Mouse (Mus musculus) gastrocnemius, adult 2 months (tissue): Measurements from ENCODE around the gene Slc4a8. TPM values are rescaled to one million over a fixed set of nuclear protein-coding genes. Genes with fewer than 3 reads are reported as not detected.
"Not testable (repeated sequence)": the region's sequence is repeated elsewhere in the genome, so short reads cannot be mapped to it uniquely, and the experiment has no call there.

Experiments
- DNase-seq: peaks from one replicate; pipeline ENCODE4 v3.0.0; 2022
- H3K27ac ChIP-seq: fragments of 200-600 bp; 2 replicates; pipeline ENCODE4 v1.8.1; 2022; ENCODE audit warnings: mild to moderate bottlenecking
- H3K4me3 ChIP-seq: fragments of 200-600 bp; 2 replicates; pipeline ENCODE4 v1.8.1; 2022; ENCODE audit warnings: mild to moderate bottlenecking, moderate library complexity
- CTCF ChIP-seq: fragments of 200-600 bp; IDR thresholded peaks from 2 replicates; pipeline ENCODE4 v1.8.1; 2022; ENCODE audit warnings: antibody characterized with exemption, mild to moderate bottlenecking, moderate library complexity
- intact Hi-C: fragments of 180-260 bp; cut with DNase I; formaldehyde crosslinking; loops from one replicate; pipeline ENCODE4 v1.15.1; 2025
- total RNA-seq, 2 experiments: library from RNA; stranded (reverse); gene quantifications; 2 replicates each; pipeline ENCODE4 v1.2.3; 2021

The Slc4a8 gene
- total RNA-seq, 2 experiments from 2014 or later: 1.5 to 1.9 TPM

DNA sequence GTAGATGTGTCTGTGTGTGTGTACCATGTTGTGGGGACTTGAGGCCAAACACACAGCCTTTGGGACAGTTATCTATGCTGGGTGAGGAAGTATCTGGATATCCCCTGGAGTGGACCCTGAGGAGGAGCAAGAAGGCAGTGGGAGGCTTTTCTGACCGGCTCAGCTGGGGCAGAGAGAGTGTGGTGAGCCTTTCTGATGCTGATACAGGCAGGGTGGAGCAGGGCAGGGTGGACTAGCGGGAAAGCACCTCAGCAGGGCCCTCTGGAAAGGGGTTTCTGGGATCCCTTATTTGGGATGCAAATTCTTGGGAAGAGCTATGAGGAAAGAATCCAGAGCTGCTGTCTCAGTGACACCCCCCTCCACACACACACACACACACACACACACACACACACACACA lies 30.8 kb downstream of the Slc4a8 start:
- Histone ChIP-seq H3K27ac (no peak overlapping the region), H3K4me3 (no peak overlapping the region)
- TF ChIP-seq CTCF: no peak
- no peak for DNase-seq
- intact Hi-C loops: no loop called here

DNA sequence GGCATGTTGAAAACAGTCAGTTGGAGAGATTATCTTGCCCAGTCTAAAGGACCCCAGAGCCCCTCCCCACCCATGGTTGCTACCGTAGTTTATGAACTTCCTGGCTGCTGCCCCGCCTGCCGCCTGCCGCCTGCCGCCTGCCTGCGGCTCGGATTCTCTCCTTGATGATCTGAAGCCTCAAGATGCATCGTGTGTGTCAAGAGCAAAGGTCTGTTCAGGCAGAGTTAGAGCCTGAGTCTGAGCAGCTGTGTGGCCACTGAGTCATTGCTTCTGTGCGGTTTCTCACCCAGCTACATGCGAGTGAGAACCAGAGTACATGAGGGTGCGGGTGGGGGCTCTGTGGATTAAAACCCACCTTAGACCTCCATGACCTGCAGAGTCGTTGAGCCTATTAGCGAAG lies 39.4 kb downstream of the Slc4a8 start:
- intact Hi-C loops: no loop called here
- DNase-seq: no peak
- H3K4me3 ChIP-seq: no peak overlapping the region
- no peak overlapping the region for H3K27ac ChIP-seq
- TF ChIP-seq CTCF: no peak

DNA sequence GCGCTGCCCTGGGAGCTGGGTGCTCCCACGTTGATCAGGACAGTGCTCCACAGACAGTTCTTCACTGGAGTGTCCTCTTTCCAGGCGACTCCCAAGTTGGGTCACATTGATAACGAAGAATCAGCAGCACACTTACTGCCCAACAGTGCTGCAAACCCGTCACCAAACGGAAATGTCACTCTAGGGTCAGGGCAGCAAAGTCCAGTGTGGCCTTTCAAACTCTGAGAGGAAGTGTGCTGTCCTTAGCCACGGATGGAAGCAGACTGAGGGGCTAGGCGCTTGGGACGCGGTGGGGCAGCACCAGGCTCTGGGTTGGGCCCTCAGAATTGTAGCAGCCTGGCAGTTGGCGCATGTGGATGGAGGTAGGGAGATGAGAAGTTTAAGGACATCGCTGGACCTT lies 46.5 kb downstream of the Slc4a8 start:
- DNase-seq: no peak
- intact Hi-C loops: no loop called here
- H3K27ac ChIP-seq: peak overlapping the region; percentile 74

DNA sequence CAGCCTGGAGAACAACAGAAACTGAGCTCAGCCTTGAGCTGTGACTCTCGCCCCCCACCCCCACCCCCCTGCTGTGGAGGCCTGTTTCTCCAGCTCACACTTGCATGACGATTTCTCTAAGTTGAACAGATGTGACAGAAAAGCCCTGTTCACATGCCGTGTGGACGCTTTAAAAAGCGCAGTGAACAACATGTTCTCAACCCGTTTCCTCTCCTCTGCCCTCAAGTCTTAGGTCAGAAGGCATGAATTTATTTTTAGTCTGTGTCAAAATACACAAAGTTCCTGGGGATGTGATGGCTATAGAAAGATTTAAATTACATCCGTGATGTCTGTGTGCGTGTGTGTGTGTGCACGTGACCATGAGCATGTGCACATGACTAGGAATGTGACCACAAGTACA lies 46.9 kb downstream of the Slc4a8 start:
- DNase-seq: no peak

More for the DNA sequence above, 46.5 kb downstream of the Slc4a8 start:
- TF ChIP-seq CTCF: no peak
- H3K4me3 ChIP-seq: no peak overlapping the region

DNA sequence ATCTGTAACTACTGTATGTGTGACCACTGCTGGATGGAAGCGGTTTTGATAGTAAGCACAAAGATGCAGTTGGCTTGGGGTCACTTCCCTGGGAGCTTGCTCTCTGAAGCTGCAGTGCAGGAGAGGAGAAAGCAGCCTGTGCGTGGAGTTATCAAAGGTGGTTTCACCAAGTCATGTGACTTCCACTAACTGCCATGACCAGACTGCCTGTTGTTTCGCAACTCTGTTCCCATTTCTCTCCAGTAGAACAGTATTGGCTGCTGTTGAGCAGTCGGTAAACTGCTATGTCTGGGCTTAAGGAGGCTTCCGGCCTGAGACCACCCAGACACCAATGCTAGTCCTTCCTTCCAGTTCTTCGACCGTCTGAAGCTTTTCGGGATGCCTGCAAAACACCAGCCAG lies 48.7 kb downstream of the Slc4a8 start:
- Histone ChIP-seq H3K4me3 (no peak overlapping the region), H3K27ac (no peak overlapping the region)
- intact Hi-C loops: no loop called here
- no peak for DNase-seq
- no peak for TF ChIP-seq CTCF

More for the DNA sequence above, 46.9 kb downstream of the Slc4a8 start:
- intact Hi-C loops: no loop called here
- no peak overlapping the region for H3K4me3 ChIP-seq
- H3K27ac ChIP-seq: peak overlapping the region; percentile 74
- no peak for TF ChIP-seq CTCF

DNA sequence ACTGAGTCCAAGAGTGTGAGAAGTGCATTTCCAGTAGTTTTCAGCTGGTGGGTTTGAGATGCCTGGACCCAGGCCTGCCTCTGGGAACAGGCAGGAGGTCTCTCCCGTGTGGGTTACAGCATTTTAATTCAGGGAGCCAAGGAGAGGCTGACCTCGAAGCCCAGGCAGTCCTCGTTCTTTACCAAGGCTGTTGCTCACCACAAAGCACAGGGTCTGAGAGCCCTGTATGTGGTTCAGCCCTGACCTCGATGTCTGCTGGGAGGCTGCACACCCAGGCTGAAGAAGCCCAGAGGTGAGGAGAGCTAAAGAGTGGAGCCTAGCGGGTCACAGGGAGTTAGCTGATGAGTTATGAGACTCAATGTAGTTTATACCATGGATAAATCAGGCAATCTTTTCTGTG lies 52.0 kb downstream of the Slc4a8 start:
- no peak for TF ChIP-seq CTCF
- intact Hi-C loops: no loop called here
- peak overlapping the region; percentile 64 for H3K27ac ChIP-seq
- no peak overlapping the region for H3K4me3 ChIP-seq
- DNase-seq: no peak

DNA sequence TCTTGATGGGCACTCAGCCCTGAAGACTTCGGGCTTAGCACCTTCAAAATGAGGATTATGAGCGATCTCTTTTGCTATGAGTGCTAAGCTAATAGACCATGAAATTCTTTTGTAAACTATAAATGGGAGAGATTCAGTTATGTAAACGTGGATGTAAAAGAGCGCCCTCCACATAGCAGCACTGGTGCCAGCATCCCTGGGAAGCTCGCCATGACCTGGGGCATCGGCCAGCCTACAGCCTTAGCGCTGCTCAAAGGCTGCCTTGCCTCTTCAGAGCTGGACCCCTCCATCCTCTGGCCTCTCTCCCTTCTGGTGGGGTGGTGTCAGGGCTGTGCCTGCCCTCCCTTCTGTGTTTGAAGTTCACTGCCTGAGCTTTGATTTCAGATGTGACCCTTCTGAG lies 52.5 kb downstream of the Slc4a8 start:
- Histone ChIP-seq H3K27ac (peak overlapping the region; percentile 64), H3K4me3 (no peak overlapping the region)
- no peak for TF ChIP-seq CTCF
- intact Hi-C loops: no loop called here
- no peak for DNase-seq

DNA sequence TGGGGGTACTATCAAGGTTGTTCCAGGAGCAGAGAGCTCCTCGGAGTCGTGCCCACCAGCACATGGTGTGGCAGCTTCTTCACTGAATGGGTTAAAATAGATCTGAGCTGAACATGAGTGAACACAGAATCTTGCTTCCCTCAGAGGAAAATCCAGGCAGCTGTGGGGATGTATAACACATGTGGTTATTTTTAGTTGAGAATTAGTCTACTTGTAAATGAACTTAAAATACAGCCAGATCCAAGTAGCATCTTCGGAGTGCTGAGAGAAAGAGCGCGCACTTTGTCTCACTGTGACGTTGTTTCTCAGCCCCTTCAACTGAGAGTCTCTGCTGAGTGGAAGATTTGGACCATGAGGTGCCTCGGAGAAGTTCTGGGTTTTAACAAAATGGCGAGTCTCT lies 53.8 kb downstream of the Slc4a8 start:
- no peak for TF ChIP-seq CTCF
- intact Hi-C loops: no loop called here
- DNase-seq: no peak
- H3K27ac ChIP-seq: peak overlapping the region; percentile 65
- H3K4me3 ChIP-seq: no peak overlapping the region

DNA sequence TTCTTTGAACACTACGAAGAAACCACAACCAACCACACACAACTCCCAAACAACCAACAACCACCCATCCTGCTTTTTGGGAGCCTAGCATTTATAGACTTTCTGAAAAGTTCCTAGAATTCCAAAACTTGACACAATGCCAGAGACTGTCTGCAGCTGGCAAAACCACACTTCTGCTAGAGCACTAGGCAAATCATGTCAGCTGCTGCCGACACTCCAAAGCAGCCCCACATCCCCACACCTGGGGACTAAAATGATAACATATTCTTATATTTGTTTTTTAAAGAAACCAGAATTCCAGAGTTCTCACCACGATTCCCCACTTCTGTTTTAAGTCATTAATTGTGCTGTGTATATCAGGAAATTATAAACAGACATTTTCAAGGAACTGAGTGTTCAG lies 57.3 kb downstream of the Slc4a8 start:
- no peak for DNase-seq
- H3K4me3 ChIP-seq: no peak overlapping the region
- H3K27ac ChIP-seq: no peak overlapping the region
- TF ChIP-seq CTCF: no peak
- intact Hi-C loops: no loop called here

DNA sequence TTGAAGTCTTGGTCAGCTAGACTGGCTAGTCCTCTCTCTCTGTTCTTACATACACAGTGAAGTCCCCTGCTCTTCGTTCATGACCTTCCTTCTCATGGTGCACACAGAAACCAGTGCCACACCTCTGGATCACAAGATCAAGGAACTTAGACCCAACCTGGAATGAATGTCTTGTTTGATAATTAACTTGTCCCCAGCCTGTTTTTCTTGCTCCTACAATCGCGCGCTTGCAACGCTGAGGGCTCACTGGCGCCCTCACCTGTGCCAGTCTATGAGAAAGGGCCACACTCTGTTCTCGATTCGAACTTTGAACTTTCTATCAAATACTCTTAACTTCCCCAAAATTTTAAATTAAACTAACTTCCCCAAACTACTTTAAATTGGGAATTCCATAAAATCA lies 60.3 kb downstream of the Slc4a8 start:
- intact Hi-C loops: no loop called here
- H3K4me3 ChIP-seq: no peak overlapping the region
- no peak for DNase-seq
- TF ChIP-seq CTCF: no peak
- no peak overlapping the region for H3K27ac ChIP-seq

DNA sequence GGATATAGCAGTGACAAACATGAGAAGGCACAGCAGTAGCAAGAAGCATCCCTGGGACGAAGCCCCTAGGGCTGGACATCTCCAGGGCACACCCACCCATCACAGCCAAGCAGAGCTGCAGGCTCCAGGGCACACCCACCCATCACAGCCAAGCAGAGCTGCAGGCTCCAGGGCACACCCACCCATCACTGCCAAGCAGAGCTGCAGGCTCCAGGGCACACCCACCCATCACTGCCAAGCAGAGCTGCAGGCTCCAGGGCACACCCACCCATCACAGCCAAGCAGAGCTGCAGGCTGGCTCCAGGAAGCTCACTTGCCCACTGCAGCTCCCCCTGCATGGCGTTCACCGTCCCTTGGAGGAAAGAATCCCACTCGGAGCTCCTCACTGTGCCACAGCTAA lies 60.8 kb downstream of the Slc4a8 start:
- H3K27ac ChIP-seq, intact Hi-C loops, H3K4me3 ChIP-seq: not testable (repeated sequence)
- peak; percentile 39 for DNase-seq

DNA sequence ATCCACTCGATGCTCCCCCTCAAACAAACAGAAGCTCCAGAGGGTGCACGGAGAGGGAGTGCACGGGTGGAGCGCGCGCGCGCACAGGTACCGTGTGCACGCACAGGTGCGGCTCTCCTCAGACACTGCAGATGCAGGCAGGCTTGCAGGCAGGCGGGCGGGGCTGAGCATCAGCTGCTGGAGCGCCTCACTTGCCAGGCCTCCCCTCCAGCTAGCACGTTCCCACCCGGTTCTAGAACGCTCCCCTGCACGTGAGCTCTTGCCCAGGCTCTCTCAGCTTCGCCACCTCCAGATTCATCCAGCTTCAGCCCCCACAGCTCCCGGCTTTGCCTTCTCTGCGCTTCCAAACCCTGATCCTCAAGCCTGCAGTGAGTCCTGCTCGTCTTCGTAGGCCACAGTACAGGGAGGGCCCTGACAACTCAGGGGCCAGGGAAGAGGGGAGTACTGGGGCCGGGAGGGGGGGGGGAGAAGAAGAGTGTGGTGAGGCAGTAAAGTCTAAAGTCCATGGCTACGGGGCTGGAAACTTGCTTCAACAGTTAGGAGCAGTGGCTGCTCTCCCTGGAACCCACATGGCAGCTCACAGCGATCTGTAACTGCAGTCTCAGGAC lies 63.8 kb downstream of the Slc4a8 start:
- intact Hi-C loops: no loop called here
- no peak overlapping the region for H3K27ac ChIP-seq
- no peak for TF ChIP-seq CTCF
- no peak for DNase-seq
- H3K4me3 ChIP-seq: no peak overlapping the region

DNA sequence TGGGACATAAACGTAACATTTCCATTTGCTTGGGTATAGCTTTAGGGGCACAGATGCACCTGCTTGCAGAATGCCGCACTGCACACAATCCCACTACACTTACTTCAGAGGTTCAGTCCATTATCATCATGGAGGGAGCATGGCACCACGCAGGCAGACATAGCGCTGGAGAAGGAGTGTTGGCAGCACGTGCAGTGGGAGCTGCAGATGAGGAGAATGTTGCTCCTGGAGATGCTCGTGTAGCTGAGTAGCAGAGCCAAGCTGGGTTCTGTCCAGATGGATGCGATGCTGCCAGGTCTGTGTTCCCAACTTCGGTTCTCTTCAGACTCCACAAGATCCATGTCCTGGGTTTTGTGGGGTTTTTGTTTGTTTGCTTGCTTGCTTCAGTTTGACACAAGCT lies 64.5 kb downstream of the Slc4a8 start:
- Histone ChIP-seq H3K4me3 (no peak overlapping the region), H3K27ac (no peak overlapping the region)
- intact Hi-C loops: no loop called here
- no peak for DNase-seq
- TF ChIP-seq CTCF: no peak

DNA sequence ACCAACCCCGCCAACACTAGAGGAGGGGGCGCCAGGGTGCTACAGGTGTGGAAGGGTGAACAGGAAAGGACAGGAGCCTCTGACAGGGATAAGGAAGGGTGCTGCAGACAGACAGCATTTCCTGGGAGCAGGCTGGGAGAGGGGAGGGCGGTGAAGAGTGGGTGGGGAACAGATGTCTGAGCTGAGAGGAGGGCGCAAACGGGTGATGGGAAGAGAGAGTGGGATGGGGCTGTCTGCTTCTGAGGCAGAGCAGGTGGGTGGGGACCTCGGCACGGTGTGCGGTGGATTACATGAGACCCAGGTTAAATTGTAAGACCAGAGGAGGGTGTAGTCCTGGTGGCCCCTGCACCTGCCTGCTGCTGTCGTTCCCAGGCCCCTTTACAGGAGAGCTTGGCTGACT lies 68.2 kb downstream of the Slc4a8 start:
- Histone ChIP-seq H3K27ac (no peak overlapping the region), H3K4me3 (no peak overlapping the region)
- intact Hi-C loops: no loop called here
- no peak for DNase-seq
- TF ChIP-seq CTCF: no peak
